Mouse (Mus musculus): ENCODE results near the gene Nid1. TPM values are rescaled to one million over a fixed set of nuclear protein-coding genes. Genes with fewer than 3 reads are reported as not detected.

The Nid1 gene
- polyA plus RNA-seq, 1 experiment from 2014 or later = 0.01 TPM

DNA sequence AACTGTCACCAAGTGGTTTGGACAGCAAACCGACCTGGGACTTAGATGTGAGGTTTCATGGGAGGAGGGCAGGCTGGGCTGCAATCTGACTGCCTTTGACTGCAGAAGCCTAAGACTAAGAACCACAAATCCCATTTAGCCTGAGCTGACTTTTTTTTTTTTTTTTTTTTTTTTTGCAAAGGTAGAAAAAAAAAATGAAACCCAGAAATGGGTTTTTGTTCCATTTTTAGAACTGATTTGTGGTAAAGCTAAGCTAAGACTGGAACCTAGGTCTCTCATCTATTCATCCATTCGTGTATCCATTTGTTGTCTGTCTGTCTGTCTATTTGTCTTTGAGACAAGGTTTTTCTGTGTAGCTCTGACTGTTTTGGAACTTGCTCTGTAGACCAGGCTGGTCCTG, 120.9 kb downstream of the Nid1 start:
- no peaks in the 10 kb centered on the region for H3K36me3 ChIP-seq (ENCODE audit: inconsistent target)
- no peak overlapping the region for H3K4me3 ChIP-seq (ENCODE audit: inconsistent target)
- H3K27ac ChIP-seq = 0 out of 2 replicates have a peak overlapping the region, but pooled peaks have one; percentile 5
- H3K79me2 ChIP-seq (ENCODE audit: inconsistent target) = no peaks in the 10 kb centered on the region
- WGBS (ENCODE audit: missing documents) = 40% methylated on average over 2 of the region's 2 CpGs

DNA sequence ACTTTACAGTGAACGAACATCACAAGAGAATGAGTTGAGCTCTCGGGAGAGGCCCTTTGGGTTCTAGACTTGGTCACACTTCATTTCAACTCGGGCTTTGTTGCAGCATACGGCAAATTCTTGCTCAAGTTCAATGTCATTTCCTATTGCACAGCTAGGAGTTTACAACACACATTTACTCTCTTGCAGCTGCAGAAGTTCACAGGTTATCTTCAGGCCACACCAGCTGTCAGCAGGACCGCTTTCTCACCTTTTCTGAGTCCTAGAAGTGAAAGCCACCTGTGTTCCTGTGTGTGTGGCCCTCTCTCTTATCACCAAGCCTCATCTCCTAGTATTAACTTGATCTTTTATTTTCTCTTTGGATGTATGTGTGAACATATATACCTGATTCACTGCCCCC, 121.5 kb downstream of the Nid1 start:
- Histone ChIP-seq H3K36me3 (ENCODE audit: inconsistent target) (no peaks in the 10 kb centered on the region), H3K4me3 (ENCODE audit: inconsistent target) (no peak overlapping the region), H3K27ac (0 out of 2 replicates have a peak overlapping the region, but pooled peaks have one; percentile 5), H3K79me2 (ENCODE audit: inconsistent target) (no peaks in the 10 kb centered on the region)
- 28% methylated on average over 5 of the region's 5 CpGs for WGBS (ENCODE audit: missing documents)

Other genes with a start within 250 kb of the Nid1 start
- gene Gpr137b, start 43.5 kb upstream of the Nid1 start, polyA plus RNA-seq (2018) = 92.6 to 114 TPM (median 113 TPM) in 3 replicates
- 43.1 to 56.6 TPM (median 48.0 TPM) in 3 replicates for gene Lyst, start 152.8 kb downstream of the Nid1 start, polyA plus RNA-seq (2018)

All from macrophage (primary cell).